Mouse (Mus musculus): Measurements from ENCODE around the gene Hkdc1. TPM values are rescaled to one million over a fixed set of nuclear protein-coding genes. Genes with fewer than 3 reads are reported as not detected.

Hkdc1 gene
- polyA plus RNA-seq, 2 experiments = 1.1 to 2.3 TPM

GRCm38 (mm10) chr10:62358827-62359226 is 63.5 kb downstream of the Hkdc1 start:
- H3K4me3 ChIP-seq (replicated peaks; ENCODE audit: low read length) = no peak overlapping the region
- H3K27ac ChIP-seq (replicated peaks; ENCODE audit: low read depth, low read length) = no peak overlapping the region
- TF ChIP-seq POLR2A (IDR thresholded peaks at IDR 0.05; ENCODE audit: borderline replicate concordance, extremely low read depth, insufficient read depth, insufficient read length) = no peak
- WGBS = 87% methylated on average over 7 of the region's 7 CpGs
- no peaks in the 10 kb centered on the region for H3K4me1 ChIP-seq (ENCODE audit: control insufficient read depth, insufficient read depth, low read length)
- H3K36me3 ChIP-seq (ENCODE audit: control insufficient read depth, insufficient read depth, low read length) = no peaks in the 10 kb centered on the region
- H3K4me2 ChIP-seq (replicated peaks; ENCODE audit: low read depth, low read length, severe bottlenecking) = no peak overlapping the region
- ATAC-seq (ENCODE audit: low FRiP score, low read depth) (no peak), DNase-seq (ENCODE audit: low spot score) (no peak)
- H3K27me3 ChIP-seq (ENCODE audit: control insufficient read depth, insufficient read depth, low read length) = no peaks in the 10 kb centered on the region
- H3K9ac ChIP-seq (ENCODE audit: low read depth, low read length, severe bottlenecking) = no peak overlapping the region
- no peaks in the 10 kb centered on the region for H3K9me3 ChIP-seq (ENCODE audit: control insufficient read depth, low read length)

GRCm38 (mm10) chr10:62356105-62356730 is 66.1 kb downstream of the Hkdc1 start:
- no peak for TF ChIP-seq POLR2A (IDR thresholded peaks at IDR 0.05; ENCODE audit: borderline replicate concordance, extremely low read depth, insufficient read depth, insufficient read length)
- no peak for DNase-seq (ENCODE audit: low spot score)

GRCm38 (mm10) chr10:62345147-62345546 is 77.1 kb downstream of the Hkdc1 start:
- no peak for DNase-seq (ENCODE audit: low spot score)
- Histone ChIP-seq H3K27ac (replicated peaks; ENCODE audit: low read depth, low read length) (no peak overlapping the region), H3K4me3 (replicated peaks; ENCODE audit: low read length) (no peak overlapping the region), H3K9me3 (ENCODE audit: control insufficient read depth, low read length) (no peaks in the 10 kb centered on the region), H3K4me1 (ENCODE audit: control insufficient read depth, insufficient read depth, low read length) (peaks cover 5% of the 10 kb centered on the region), H3K36me3 (ENCODE audit: control insufficient read depth, insufficient read depth, low read length) (no peaks in the 10 kb centered on the region), H3K4me2 (replicated peaks; ENCODE audit: low read depth, low read length, severe bottlenecking) (no peak overlapping the region), H3K9ac (ENCODE audit: low read depth, low read length, severe bottlenecking) (no peak overlapping the region), H3K27me3 (ENCODE audit: control insufficient read depth, insufficient read depth, low read length) (no peaks in the 10 kb centered on the region)
- no peak for ATAC-seq (ENCODE audit: low FRiP score, low read depth)
- WGBS = 75% methylated on average over 5 of the region's 5 CpGs
- TF ChIP-seq POLR2A (IDR thresholded peaks at IDR 0.05; ENCODE audit: borderline replicate concordance, extremely low read depth, insufficient read depth, insufficient read length) = no peak

More at GRCm38 (mm10) chr10:62356105-62356730, 66.1 kb downstream of the Hkdc1 start:
- Histone ChIP-seq H3K27me3 (ENCODE audit: control insufficient read depth, insufficient read depth, low read length) (no peaks in the 10 kb centered on the region), H3K4me2 (replicated peaks; ENCODE audit: low read depth, low read length, severe bottlenecking) (no peak overlapping the region), H3K9ac (ENCODE audit: low read depth, low read length, severe bottlenecking) (no peak overlapping the region), H3K27ac (replicated peaks; ENCODE audit: low read depth, low read length) (no peak overlapping the region), H3K9me3 (ENCODE audit: control insufficient read depth, low read length) (no peaks in the 10 kb centered on the region), H3K4me3 (replicated peaks; ENCODE audit: low read length) (no peak overlapping the region), H3K4me1 (ENCODE audit: control insufficient read depth, insufficient read depth, low read length) (no peaks in the 10 kb centered on the region), H3K36me3 (ENCODE audit: control insufficient read depth, insufficient read depth, low read length) (no peaks in the 10 kb centered on the region)
- no peak for ATAC-seq (ENCODE audit: low FRiP score, low read depth)
- WGBS = 66% methylated on average over 17 of the region's 17 CpGs

GRCm38 (mm10) chr10:62344004-62344752 is 78.1 kb downstream of the Hkdc1 start:
- TF ChIP-seq POLR2A (IDR thresholded peaks at IDR 0.05; ENCODE audit: borderline replicate concordance, extremely low read depth, insufficient read depth, insufficient read length) = no peak
- H3K4me2 ChIP-seq (replicated peaks; ENCODE audit: low read depth, low read length, severe bottlenecking) = no peak overlapping the region
- H3K9me3 ChIP-seq (ENCODE audit: control insufficient read depth, low read length) = no peaks in the 10 kb centered on the region
- no peak overlapping the region for H3K27ac ChIP-seq (replicated peaks; ENCODE audit: low read depth, low read length)
- H3K4me1 ChIP-seq (ENCODE audit: control insufficient read depth, insufficient read depth, low read length) = peaks cover 5% of the 10 kb centered on the region
- ATAC-seq (ENCODE audit: low FRiP score, low read depth) (no peak), DNase-seq (ENCODE audit: low spot score) (no peak)
- WGBS = 70% methylated on average over 9 of the region's 9 CpGs
- H3K36me3 ChIP-seq (ENCODE audit: control insufficient read depth, insufficient read depth, low read length) = no peaks in the 10 kb centered on the region
- no peak overlapping the region for H3K9ac ChIP-seq (ENCODE audit: low read depth, low read length, severe bottlenecking)
- no peak overlapping the region for H3K4me3 ChIP-seq (replicated peaks; ENCODE audit: low read length)
- no peaks in the 10 kb centered on the region for H3K27me3 ChIP-seq (ENCODE audit: control insufficient read depth, insufficient read depth, low read length)

GRCm38 (mm10) chr10:62342512-62342911 is 79.8 kb downstream of the Hkdc1 start:
- H3K36me3 ChIP-seq (ENCODE audit: control insufficient read depth, insufficient read depth, low read length) = no peaks in the 10 kb centered on the region
- H3K4me2 ChIP-seq (replicated peaks; ENCODE audit: low read depth, low read length, severe bottlenecking) = no peak overlapping the region
- H3K27me3 ChIP-seq (ENCODE audit: control insufficient read depth, insufficient read depth, low read length) = no peaks in the 10 kb centered on the region
- no peaks in the 10 kb centered on the region for H3K9me3 ChIP-seq (ENCODE audit: control insufficient read depth, low read length)
- TF ChIP-seq POLR2A (IDR thresholded peaks at IDR 0.05; ENCODE audit: borderline replicate concordance, extremely low read depth, insufficient read depth, insufficient read length) = no peak
- DNase-seq (ENCODE audit: low spot score) = no peak
- no peak for ATAC-seq (ENCODE audit: low FRiP score, low read depth)
- H3K4me1 ChIP-seq (ENCODE audit: control insufficient read depth, insufficient read depth, low read length) = peaks cover 17% of the 10 kb centered on the region
- H3K4me3 ChIP-seq (replicated peaks; ENCODE audit: low read length) = no peak overlapping the region
- H3K27ac ChIP-seq (replicated peaks; ENCODE audit: low read depth, low read length) = no peak overlapping the region
- no peak overlapping the region for H3K9ac ChIP-seq (ENCODE audit: low read depth, low read length, severe bottlenecking)
- 90% methylated on average over 6 of the region's 6 CpGs for WGBS

Measured in limb, embryonic 14.5 days (tissue).